Mouse (Mus musculus) embryonic facial prominence, embryonic 11.5 days (tissue): ENCODE measurements around the gene P4hb. TPM values are rescaled to one million over a fixed set of nuclear protein-coding genes. Genes with fewer than 3 reads are reported as not detected.
A peak's percentile ranks its signal among the peaks of the same experiment; 100 is the strongest.

Experiments used
- ATAC-seq: fragments of 200-750 bp; cut with Nextera tagmentation; replicated peaks from 2 replicates; pipeline ENCODE4 v1.8.0; 2017; ENCODE audit warnings: low read depth; ENCODE audit not compliant: insufficient number of reproducible peaks, low FRiP score, low TSS enrichment
- DNase-seq: peaks from one replicate; pipeline ENCODE4 v3.0.0-alpha.2; 2015; ENCODE audit warnings: low spot score
- H3K27ac ChIP-seq: fragments of 300-500 bp; sonication (generic); replicated peaks from 2 replicates; pipeline ENCODE4 v1.5.1; 2014; ENCODE audit warnings: mild to moderate bottlenecking, low read depth, low read length, control low read depth
- H3K27me3 ChIP-seq: fragments of 300-500 bp; sonication (generic); 2 replicates; pipeline ENCODE4 v1.6.1; 2014; ENCODE audit warnings: mild to moderate bottlenecking, low read length, moderate library complexity, mixed read lengths; ENCODE audit not compliant: control insufficient read depth, insufficient read depth
- H3K36me3 ChIP-seq: fragments of 300-500 bp; sonication (generic); replicated peaks from 2 replicates; pipeline ENCODE4 v1.6.1; 2014; ENCODE audit warnings: low read depth, mild to moderate bottlenecking, low read length, moderate library complexity, mixed read lengths; ENCODE audit not compliant: control insufficient read depth, insufficient read depth
- H3K4me1 ChIP-seq: fragments of 300-500 bp; sonication (generic); 2 replicates; pipeline ENCODE4 v1.6.1; 2014; ENCODE audit warnings: low read length, mixed read lengths; ENCODE audit not compliant: control insufficient read depth, insufficient read depth
- H3K4me2 ChIP-seq: fragments of 300-500 bp; sonication (generic); 2 replicates; pipeline ENCODE4 v1.6.1; 2014; ENCODE audit warnings: low read depth, mild to moderate bottlenecking, control low read depth, low read length, moderate library complexity
- H3K4me3 ChIP-seq: fragments of 300-500 bp; sonication (generic); 2 replicates; pipeline ENCODE4 v1.5.1; 2014; ENCODE audit warnings: low read depth, low read length, control low read depth
- H3K9ac ChIP-seq: fragments of 300-500 bp; sonication (generic); replicated peaks from 2 replicates; pipeline ENCODE4 v1.6.1; 2014; ENCODE audit warnings: mild to moderate bottlenecking, control low read depth, low read length
- H3K9me3 ChIP-seq: fragments of 300-500 bp; sonication (generic); replicated peaks from 2 replicates; pipeline ENCODE4 v1.6.1; 2016; ENCODE audit warnings: mild to moderate bottlenecking, low read length, inconsistent platforms, mixed read lengths; ENCODE audit not compliant: control insufficient read depth
- WGBS: fragments of 180-500 bp; shearing (Covaris S2); extraction: QIAGEN DNeasy Blood & Tissue Kit; methylation state at CpG from one replicate; pipeline ENCODE4 v1.1.7; 2014; 5-methylcytosine and 5-hydroxymethylcytosine counted together
- polyA plus RNA-seq: library from polyadenylated mRNA; unstranded; fragments of >200 nt; fragmentation: Nextera tagmentation; extraction: Ambion mirVana; gene quantifications from 2 replicates; pipeline ENCODE4 v1.2.1, GENCODE M21; 2014

The P4hb gene
- polyA plus RNA-seq, 1 experiment from 2014 or later, result 626 TPM

DNA sequence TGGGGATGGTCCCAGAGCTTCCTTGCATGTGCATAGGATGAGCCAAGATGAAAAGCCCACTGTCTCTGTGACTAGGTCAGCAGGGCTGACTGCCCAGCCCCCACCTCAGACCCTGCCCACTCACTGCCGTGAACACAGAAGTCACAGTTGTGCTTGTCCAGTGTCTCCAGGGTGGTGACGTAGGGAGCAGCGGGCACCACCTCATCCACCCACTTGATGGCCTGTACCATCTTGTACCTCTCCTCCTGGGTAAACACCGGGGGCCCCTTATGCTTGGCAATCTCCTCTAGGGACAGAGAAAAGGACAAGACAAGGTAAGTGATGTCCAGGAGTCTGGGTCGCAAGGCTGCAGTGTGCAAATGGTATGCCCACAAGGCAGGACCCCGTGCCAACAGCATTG, 42.1 kb upstream of the P4hb start:
- H3K4me1 ChIP-seq, result no peaks in the 10 kb centered on the region
- no peak overlapping the region for H3K4me3 ChIP-seq
- DNase-seq (no peak), ATAC-seq (no peak)
- 91% methylated on average over 6 of the region's 6 CpGs for WGBS
- peaks cover 9% of the 10 kb centered on the region for H3K36me3 ChIP-seq
- H3K9me3 ChIP-seq, result no peaks in the 10 kb centered on the region
- H3K27me3 ChIP-seq, result no peaks in the 10 kb centered on the region
- no peak overlapping the region for H3K27ac ChIP-seq
- no peak overlapping the region for H3K9ac ChIP-seq
- H3K4me2 ChIP-seq, result no peak overlapping the region

GRCm38 (mm10) chr11:120613976-120614375, 40.9 kb upstream of the P4hb start:
- no peaks in the 10 kb centered on the region for H3K9me3 ChIP-seq
- H3K4me1 ChIP-seq, result no peaks in the 10 kb centered on the region; the same call in 1 of the 2 replicates
- 86% methylated on average over 8 of the region's 8 CpGs for WGBS
- no peak overlapping the region for H3K4me2 ChIP-seq
- H3K4me3 ChIP-seq, result no peak overlapping the region
- H3K27ac ChIP-seq, result no peak overlapping the region
- ATAC-seq, result no peak
- peaks cover 9% of the 10 kb centered on the region for H3K36me3 ChIP-seq
- no peaks in the 10 kb centered on the region for H3K27me3 ChIP-seq
- no peak overlapping the region for H3K9ac ChIP-seq
- no peak for DNase-seq

GRCm38 (mm10) chr11:120613481-120613972, 40.5 kb upstream of the P4hb start:
- DNase-seq, result no peak
- Histone ChIP-seq H3K9me3 (no peaks in the 10 kb centered on the region), H3K27me3 (no peaks in the 10 kb centered on the region), H3K9ac (no peak overlapping the region), H3K27ac (no peak overlapping the region), H3K36me3 (peaks cover 9% of the 10 kb centered on the region), H3K4me2 (no peak overlapping the region), H3K4me1 (peaks cover under 1% of the 10 kb centered on the region; the same call in 1 of the 2 replicates), H3K4me3 (no peak overlapping the region)
- 87% methylated on average over 10 of the region's 10 CpGs for WGBS
- no peak for ATAC-seq

- no peaks in the 10 kb centered on the region for H3K9me3 ChIP-seq
- H3K27ac ChIP-seq, result no peak overlapping the region
- DNase-seq (peak; percentile 69), ATAC-seq (no peak)
- H3K9ac ChIP-seq, result no peak overlapping the region
- no peak overlapping the region; the same call in 1 of the 2 replicates for H3K4me3 ChIP-seq
- peaks cover 5% of the 10 kb centered on the region for H3K4me1 ChIP-seq
- no peak overlapping the region for H3K4me2 ChIP-seq
- H3K27me3 ChIP-seq, result peaks cover 3% of the 10 kb centered on the region; the same call in 1 of the 2 replicates
- H3K36me3 ChIP-seq, result peaks cover 9% of the 10 kb centered on the region
- 48% methylated on average over 6 of the region's 6 CpGs for WGBS
Measured at GRCm38 (mm10) chr11:120612763-120613162, 39.7 kb upstream of the P4hb start.

GRCm38 (mm10) chr11:120610477-120611046, 37.5 kb upstream of the P4hb start:
- Histone ChIP-seq H3K9ac (no peak overlapping the region), H3K27me3 (peaks cover 3% of the 10 kb centered on the region; the same call in 1 of the 2 replicates), H3K9me3 (no peaks in the 10 kb centered on the region), H3K36me3 (peaks cover 9% of the 10 kb centered on the region), H3K4me1 (peaks cover 5% of the 10 kb centered on the region), H3K4me3 (no peak overlapping the region), H3K4me2 (no peak overlapping the region), H3K27ac (no peak overlapping the region)
- DNase-seq, result no peak
- 80% methylated on average over 9 of the region's 9 CpGs for WGBS
- no peak for ATAC-seq

DNA sequence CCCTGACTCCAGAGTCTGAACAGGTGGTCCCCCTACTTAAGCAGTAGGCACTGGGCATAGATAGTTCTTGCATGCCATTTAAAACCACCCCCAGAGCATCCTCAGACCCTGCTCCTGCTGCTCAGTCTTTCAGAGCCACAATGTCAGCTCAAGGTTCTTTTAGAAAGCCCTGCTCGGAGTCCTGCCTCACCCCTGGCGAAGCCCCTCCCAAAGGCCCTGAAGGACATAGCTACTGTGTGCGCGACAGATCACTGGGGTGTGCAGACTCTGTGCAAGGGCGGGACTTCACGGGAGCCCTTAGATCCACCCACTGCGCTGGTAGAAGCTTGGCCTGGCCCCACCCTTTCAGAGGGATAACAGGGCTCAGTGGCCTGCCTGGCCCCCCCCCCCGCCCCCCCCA, 36.2 kb upstream of the P4hb start:
- H3K4me2 ChIP-seq, result no peak overlapping the region
- ATAC-seq (peak; percentile 49; the same call in 1 of the 2 replicates), DNase-seq (no peak)
- H3K4me1 ChIP-seq, result peaks cover 5% of the 10 kb centered on the region
- H3K9me3 ChIP-seq, result no peaks in the 10 kb centered on the region
- H3K4me3 ChIP-seq, result no peak overlapping the region
- peaks cover 5% of the 10 kb centered on the region; the same call in 1 of the 2 replicates for H3K36me3 ChIP-seq
- 45% methylated on average over 7 of the region's 8 CpGs for WGBS
- H3K27ac ChIP-seq, result no peak overlapping the region
- H3K9ac ChIP-seq, result no peak overlapping the region
- H3K27me3 ChIP-seq, result peaks cover 3% of the 10 kb centered on the region; the same call in 1 of the 2 replicates

DNA sequence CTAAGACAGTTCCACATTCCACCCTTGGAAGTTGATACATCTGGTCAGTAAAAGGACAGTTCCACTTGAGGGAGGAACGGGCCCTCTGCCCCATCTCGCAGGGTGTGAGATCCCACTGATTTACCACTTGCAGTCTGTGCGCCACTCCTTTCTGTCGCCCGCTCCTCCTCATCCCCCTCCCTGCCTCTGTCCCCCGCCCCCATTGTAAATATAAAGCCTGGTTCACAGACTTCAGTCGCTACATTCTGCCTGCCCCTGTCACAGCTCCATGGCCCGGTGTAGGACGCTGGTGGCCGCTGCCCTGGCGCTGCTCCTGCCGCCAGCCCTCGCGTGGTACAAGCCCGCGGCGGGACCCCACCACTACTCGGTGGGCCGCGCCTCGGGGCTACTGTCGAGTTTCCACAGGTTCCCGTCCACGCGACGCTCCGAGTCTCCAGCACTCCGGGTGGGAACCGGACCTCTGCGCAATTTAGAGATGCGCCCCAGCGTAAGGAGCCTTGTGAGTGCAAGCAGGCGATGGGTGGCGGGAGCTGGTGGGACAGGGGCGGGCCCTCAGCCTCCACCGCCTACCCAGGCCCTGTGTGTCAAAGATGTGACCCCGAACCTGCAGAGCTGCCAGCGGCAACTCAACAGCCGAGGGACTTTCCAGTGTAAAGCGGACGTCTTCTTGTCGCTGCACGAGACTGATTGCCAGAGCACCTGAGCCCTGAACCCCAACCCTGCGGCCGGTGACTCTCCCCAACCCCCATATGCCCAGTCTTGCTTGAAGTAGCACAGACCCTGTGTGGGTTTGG, 35.4 kb upstream of the P4hb start, which contains the start of gene Npb:
Gene Npb (plus strand): TSS at position 237 of the 794 bp plus-strand sequence.
- DNase-seq, result peak; percentile 24
- WGBS, result 6% methylated on average over 45 of the region's 45 CpGs
- no peak for ATAC-seq

GRCm38 (mm10) chr11:120606764-120607163, 33.7 kb upstream of the P4hb start:
- H3K4me1 ChIP-seq, result peaks cover 5% of the 10 kb centered on the region
- DNase-seq (no peak), ATAC-seq (no peak)
- no peak overlapping the region for H3K4me3 ChIP-seq
- H3K9me3 ChIP-seq, result no peaks in the 10 kb centered on the region
- H3K9ac ChIP-seq, result no peak overlapping the region
- no peaks in the 10 kb centered on the region; the same call in 1 of the 2 replicates for H3K36me3 ChIP-seq
- no peak overlapping the region for H3K27ac ChIP-seq
- no peak overlapping the region for H3K4me2 ChIP-seq
- H3K27me3 ChIP-seq, result peaks cover 3% of the 10 kb centered on the region; the same call in 1 of the 2 replicates
- 78% methylated on average over 4 of the region's 4 CpGs for WGBS

More for the DNA sequence above, 35.4 kb upstream of the P4hb start, which contains the start of gene Npb:
- H3K36me3 ChIP-seq, result peaks cover 5% of the 10 kb centered on the region; the same call in 1 of the 2 replicates
- peak within 1 kb of the TSS; percentile 18 for H3K4me3 ChIP-seq
- peak within 1 kb of the TSS; percentile 53 for H3K4me2 ChIP-seq
- H3K27me3 ChIP-seq, result peaks cover 3% of the 10 kb centered on the region; the same call in 1 of the 2 replicates
- peak within 1 kb of the TSS; percentile 51 for H3K9ac ChIP-seq
- no peak within 1 kb of the TSS for H3K27ac ChIP-seq
- no peaks in the 10 kb centered on the region for H3K9me3 ChIP-seq
- peaks cover 5% of the 10 kb centered on the region for H3K4me1 ChIP-seq
